Mouse (Mus musculus) stomach, postnatal 0 days (tissue): Measurements from ENCODE around the gene Dirc2. TPM values are rescaled to one million over a fixed set of nuclear protein-coding genes. Genes with fewer than 3 reads are reported as not detected.

Source experiments
- ATAC-seq: fragments of 200-750 bp; cut with Nextera tagmentation; 2 replicates; pipeline ENCODE4 v1.8.0; 2017; ENCODE audit not compliant: low FRiP score, low TSS enrichment
- DNase-seq: peaks from one replicate; pipeline ENCODE4 v3.0.0-alpha.2; 2016; ENCODE audit warnings: low spot score
- H3K27ac ChIP-seq: fragments of 300-500 bp; sonication (generic); replicated peaks from 2 replicates; pipeline ENCODE4 v1.5.1; 2014; ENCODE audit warnings: mild to moderate bottlenecking, control low read depth
- H3K27me3 ChIP-seq: fragments of 300-500 bp; sonication (generic); 2 replicates; pipeline ENCODE4 v1.6.1; 2014; ENCODE audit warnings: low read length; ENCODE audit not compliant: control insufficient read depth, insufficient read depth
- H3K36me3 ChIP-seq: fragments of 300-500 bp; sonication (generic); 2 replicates; pipeline ENCODE4 v1.6.1; 2014; ENCODE audit warnings: low read length, mixed read lengths; ENCODE audit not compliant: control insufficient read depth, insufficient read depth
- H3K4me1 ChIP-seq: fragments of 300-500 bp; sonication (generic); replicated peaks from 2 replicates; pipeline ENCODE4 v1.6.1; 2014; ENCODE audit warnings: antibody characterized with exemption; ENCODE audit not compliant: control insufficient read depth, insufficient read depth
- H3K4me2 ChIP-seq: fragments of 300-500 bp; sonication (generic); replicated peaks from 2 replicates; pipeline ENCODE4 v1.6.1; 2014; ENCODE audit warnings: low read depth, mild to moderate bottlenecking, control low read depth, moderate library complexity
- H3K4me3 ChIP-seq: fragments of 300-500 bp; sonication (generic); 2 replicates; pipeline ENCODE4 v1.5.1; 2014; ENCODE audit warnings: low read depth, low read length, control low read depth
- H3K9ac ChIP-seq: fragments of 300-500 bp; sonication (generic); 2 replicates; pipeline ENCODE4 v1.6.1; 2014; ENCODE audit warnings: mild to moderate bottlenecking, low read length, control low read depth, mixed read lengths
- H3K9me3 ChIP-seq: fragments of 300-500 bp; sonication (generic); 2 replicates; pipeline ENCODE4 v1.6.1; 2016; ENCODE audit warnings: low read length; ENCODE audit not compliant: control insufficient read depth
- CTCF ChIP-seq: IDR thresholded peaks from 2 replicates; pipeline ENCODE4 v1.5.1; 2016; ENCODE audit warnings: antibody characterized with exemption, low read depth, mild to moderate bottlenecking, moderate library complexity
- EP300 ChIP-seq: optimal IDR thresholded peaks from 2 replicates; pipeline ENCODE3; 2016; ENCODE audit warnings: antibody characterized with exemption
- WGBS: fragments of 180-500 bp; shearing (Covaris S2); extraction: QIAGEN DNeasy Blood & Tissue Kit; methylation state at CpG from one replicate; pipeline ENCODE4 v1.1.7; 2014; 5-methylcytosine and 5-hydroxymethylcytosine counted together
- polyA plus RNA-seq: library from polyadenylated mRNA; unstranded; fragments of >200 nt; fragmentation: Nextera tagmentation; extraction: Ambion mirVana; gene quantifications from 2 replicates; pipeline ENCODE4 v1.2.1, GENCODE M21; 2015

Dirc2 gene
- polyA plus RNA-seq, 1 experiment from 2014 or later = 10.9 TPM

DNA sequence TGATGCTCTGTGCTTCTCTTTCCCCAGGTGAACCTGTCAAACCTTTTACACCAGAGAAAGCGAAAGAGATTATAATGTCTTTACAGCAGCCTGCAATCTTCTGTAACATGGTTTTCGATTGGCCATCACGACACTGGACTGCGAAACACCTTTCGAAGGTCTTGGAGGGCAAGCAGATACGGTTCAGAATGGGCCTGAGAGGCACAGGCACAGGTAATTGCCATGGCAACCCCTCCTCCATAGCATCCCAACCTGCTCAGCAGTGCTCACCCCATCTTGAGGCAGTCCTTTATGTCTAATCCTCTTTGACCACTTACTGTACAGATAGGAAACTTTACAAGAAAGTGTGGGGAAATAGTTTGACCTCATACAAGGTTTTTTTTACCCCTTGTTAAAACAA lies 18.0 kb upstream of the Dirc2 start:
- H3K9me3 ChIP-seq = no peaks in the 10 kb centered on the region
- DNase-seq (no peak), ATAC-seq (no peak)
- H3K27me3 ChIP-seq = no peaks in the 10 kb centered on the region
- no peak overlapping the region for H3K27ac ChIP-seq
- TF ChIP-seq CTCF = no peak
- no peak for TF ChIP-seq EP300
- peaks cover 2% of the 10 kb centered on the region; the same call in 1 of the 2 replicates for H3K36me3 ChIP-seq
- H3K4me1 ChIP-seq = no peaks in the 10 kb centered on the region
- H3K9ac ChIP-seq = no peak overlapping the region
- no peak overlapping the region for H3K4me2 ChIP-seq
- no peak overlapping the region for H3K4me3 ChIP-seq
- WGBS = 71% methylated on average over 6 of the region's 6 CpGs

DNA sequence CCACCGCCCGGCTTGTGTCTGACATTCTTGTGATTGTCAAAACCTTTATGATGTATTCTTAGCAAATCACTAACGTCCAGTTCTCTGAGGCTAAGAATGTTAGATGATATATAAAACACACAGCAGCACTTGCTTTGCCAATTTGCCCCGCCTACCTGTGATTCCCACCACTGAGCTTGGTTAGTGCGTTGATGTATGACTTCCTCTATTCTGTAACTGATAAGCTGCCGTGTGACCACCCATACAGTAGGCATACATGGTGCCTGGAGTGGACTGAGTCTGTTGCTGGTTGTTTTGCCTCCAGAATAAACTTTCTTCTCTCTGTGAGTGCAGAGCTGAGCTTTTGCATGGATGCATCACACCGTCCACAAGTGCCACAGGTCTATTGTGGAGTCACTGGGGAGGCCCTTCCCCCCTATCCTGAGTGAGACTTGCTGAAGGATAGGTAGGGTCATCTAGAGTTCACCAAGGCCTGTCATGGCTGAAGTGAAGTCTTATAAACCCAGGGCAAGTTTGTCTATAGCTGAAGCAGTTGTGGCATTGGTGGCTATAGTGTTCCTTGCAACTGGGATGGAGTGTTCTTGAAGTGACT lies 15.1 kb upstream of the Dirc2 start:
- H3K9me3 ChIP-seq = no peaks in the 10 kb centered on the region
- H3K4me1 ChIP-seq = no peaks in the 10 kb centered on the region
- no peak overlapping the region for H3K27ac ChIP-seq
- DNase-seq = no peak
- no peak overlapping the region for H3K4me2 ChIP-seq
- TF ChIP-seq CTCF (no peak), EP300 (no peak)
- no peak for ATAC-seq
- no peaks in the 10 kb centered on the region for H3K27me3 ChIP-seq
- WGBS = 51% methylated on average over 7 of the region's 7 CpGs
- H3K4me3 ChIP-seq = no peak overlapping the region
- no peak overlapping the region for H3K9ac ChIP-seq
- peaks cover 2% of the 10 kb centered on the region; the same call in 1 of the 2 replicates for H3K36me3 ChIP-seq

DNA sequence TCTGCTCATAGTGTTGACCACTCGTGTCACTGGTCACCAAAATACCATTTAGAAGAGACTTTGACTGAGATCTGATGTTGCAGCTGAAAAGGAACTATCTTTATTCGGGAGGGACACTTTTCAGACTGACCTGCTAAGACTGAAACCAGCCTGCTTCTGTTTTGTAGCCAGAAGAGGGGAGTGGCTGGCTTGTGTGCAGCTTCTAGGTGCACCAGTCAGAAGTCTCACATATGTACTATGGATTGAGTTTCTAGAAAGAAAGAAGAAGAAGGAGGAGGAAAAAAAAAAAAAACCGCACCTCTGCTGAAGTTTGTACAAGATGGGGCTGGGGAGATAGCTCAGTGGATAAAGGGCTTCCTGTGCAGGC lies 14.0 kb upstream of the Dirc2 start:
- DNase-seq (no peak), ATAC-seq (no peak)
- Histone ChIP-seq H3K9ac (no peak overlapping the region), H3K36me3 (0 out of 2 replicates have a peak, but pooled peaks cover 2% of the 10 kb centered on the region), H3K9me3 (no peaks in the 10 kb centered on the region), H3K4me2 (no peak overlapping the region), H3K4me3 (no peak overlapping the region), H3K4me1 (no peaks in the 10 kb centered on the region), H3K27ac (no peak overlapping the region), H3K27me3 (no peaks in the 10 kb centered on the region)
- WGBS = 68% methylated on average over 3 of the region's 3 CpGs
- TF ChIP-seq EP300 (no peak), CTCF (no peak)

DNA sequence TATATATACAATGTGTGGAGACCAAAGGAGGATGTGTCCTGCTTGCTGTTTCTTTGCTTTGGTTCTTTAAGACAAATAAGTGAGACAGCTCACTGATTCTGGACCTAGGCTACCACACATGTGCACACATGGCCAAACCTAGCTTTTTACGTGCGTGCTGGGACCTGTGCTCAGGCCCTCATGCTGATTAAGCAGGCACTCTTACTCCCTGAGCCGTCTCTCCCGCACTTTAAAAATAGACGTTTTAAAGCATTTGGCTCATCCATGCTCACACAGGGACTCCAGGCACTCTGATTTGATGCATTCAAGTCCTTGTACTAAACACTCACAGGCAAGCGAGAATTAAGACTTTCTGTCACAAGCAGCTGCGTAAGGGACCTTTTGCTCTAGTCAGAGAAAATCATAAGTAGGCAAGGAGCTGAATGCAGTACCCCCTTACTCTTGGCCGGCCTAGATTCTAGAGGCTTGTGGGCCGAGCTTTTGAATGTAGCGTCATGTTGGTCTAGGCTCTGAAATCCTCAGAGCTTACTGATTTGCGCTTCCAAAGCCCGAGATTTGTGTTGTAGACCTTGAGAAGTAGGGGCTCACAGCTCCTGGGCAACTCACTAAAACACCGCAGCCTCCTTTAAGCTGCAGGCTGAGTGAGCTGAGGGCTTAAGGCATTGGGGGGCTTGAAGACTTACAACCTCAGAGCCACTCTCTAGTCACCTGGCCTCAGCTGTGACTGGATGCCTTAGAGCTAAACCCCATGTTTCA lies 13.5 kb upstream of the Dirc2 start:
- WGBS = 81% methylated on average over 13 of the region's 13 CpGs
- no peak overlapping the region for H3K9ac ChIP-seq
- no peak for DNase-seq

DNA sequence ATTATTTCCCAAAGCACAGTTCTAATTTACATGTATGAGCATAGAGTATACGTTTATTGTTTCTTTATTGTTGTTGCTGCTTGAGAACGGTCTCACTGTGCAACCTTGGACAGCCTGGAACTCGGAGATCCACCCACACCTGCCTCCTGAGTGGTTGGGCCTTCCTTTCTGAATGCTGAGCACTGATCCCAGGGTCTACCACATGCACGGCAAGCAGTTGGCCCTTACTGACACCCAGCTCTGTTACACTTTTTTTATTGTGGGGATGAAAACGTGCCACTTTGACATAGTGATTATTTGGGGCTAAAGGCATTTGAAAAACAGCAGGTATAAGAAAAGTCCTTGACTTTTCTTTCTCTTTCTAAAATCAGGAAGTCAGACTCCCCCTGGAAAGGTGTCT lies 12.5 kb upstream of the Dirc2 start:
- H3K4me2 ChIP-seq = no peak overlapping the region
- no peak for DNase-seq
- no peak overlapping the region for H3K27ac ChIP-seq
- TF ChIP-seq EP300 (no peak), CTCF (no peak)
- no peaks in the 10 kb centered on the region for H3K9me3 ChIP-seq
- no peak overlapping the region for H3K9ac ChIP-seq
- no peaks in the 10 kb centered on the region for H3K4me1 ChIP-seq
- H3K27me3 ChIP-seq = no peaks in the 10 kb centered on the region
- 82% methylated on average over 5 of the region's 5 CpGs for WGBS
- H3K4me3 ChIP-seq = no peak overlapping the region
- ATAC-seq = no peak
- H3K36me3 ChIP-seq = no peaks in the 10 kb centered on the region

More for the DNA sequence above, 13.5 kb upstream of the Dirc2 start:
- Histone ChIP-seq H3K27me3 (no peaks in the 10 kb centered on the region), H3K27ac (no peak overlapping the region), H3K4me2 (no peak overlapping the region), H3K9me3 (no peaks in the 10 kb centered on the region), H3K4me3 (no peak overlapping the region), H3K36me3 (0 out of 2 replicates have a peak, but pooled peaks cover 2% of the 10 kb centered on the region), H3K4me1 (no peaks in the 10 kb centered on the region)
- TF ChIP-seq CTCF = no peak
- no peak for TF ChIP-seq EP300
- ATAC-seq = no peak

DNA sequence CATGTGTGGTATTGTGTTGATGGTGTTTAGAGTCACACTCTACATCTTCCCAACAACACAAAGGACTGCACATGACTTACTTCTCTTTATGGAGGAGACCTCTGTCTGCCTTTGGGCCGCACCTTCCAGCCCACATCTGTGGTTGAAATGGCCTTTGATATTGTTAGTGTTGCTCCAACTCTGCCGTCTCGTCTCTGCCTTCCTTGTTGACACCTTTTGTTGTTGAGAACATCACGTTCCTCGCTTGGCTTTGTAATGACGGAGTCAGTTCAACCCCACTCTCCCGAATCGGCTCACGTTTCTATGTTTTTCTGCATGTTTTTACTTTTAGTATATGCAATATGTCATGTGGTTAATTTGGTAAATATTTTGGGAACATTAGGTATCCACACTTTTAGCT lies 11.9 kb upstream of the Dirc2 start:
- 88% methylated on average over 9 of the region's 9 CpGs for WGBS
- no peak overlapping the region for H3K4me3 ChIP-seq
- TF ChIP-seq EP300 = no peak
- TF ChIP-seq CTCF = no peak
- H3K27ac ChIP-seq = no peak overlapping the region
- H3K4me1 ChIP-seq = no peaks in the 10 kb centered on the region
- DNase-seq (no peak), ATAC-seq (no peak)
- no peaks in the 10 kb centered on the region for H3K9me3 ChIP-seq
- no peaks in the 10 kb centered on the region for H3K27me3 ChIP-seq
- H3K4me2 ChIP-seq = no peak overlapping the region
- no peaks in the 10 kb centered on the region for H3K36me3 ChIP-seq
- H3K9ac ChIP-seq = no peak overlapping the region
